Mouse (Mus musculus): ENCODE results near the gene Echdc3. TPM values are rescaled to one million over a fixed set of nuclear protein-coding genes. Genes with fewer than 3 reads are reported as not detected.

The Echdc3 gene
- polyA plus RNA-seq, 1 experiment from 2014 or later, result 3.0 TPM

- peaks cover 8% of the 10 kb centered on the region for H3K4me1 ChIP-seq
- peak; percentile 28 for ATAC-seq (ENCODE audit: low FRiP score)
- peak overlapping the region; percentile 40 for H3K4me3 ChIP-seq
- WGBS, result 40% methylated on average over 9 of the region's 9 CpGs
- H3K9ac ChIP-seq, result peak overlapping the region; percentile 52
- H3K9me3 ChIP-seq (replicated peaks), result no peaks in the 10 kb centered on the region
- no peaks in the 10 kb centered on the region for H3K27me3 ChIP-seq
- H3K27ac ChIP-seq, result peak overlapping the region; percentile 53
- peak overlapping the region; percentile 57 for H3K4me2 ChIP-seq (replicated peaks)
- no peaks in the 10 kb centered on the region for H3K36me3 ChIP-seq
Measured at GRCm38 (mm10) chr2:6212327-6212723, 508 bp downstream of the Echdc3 start.

GRCm38 (mm10) chr2:6210840-6211239 lies 2.0 kb downstream of the Echdc3 start:
- 75% methylated on average over 6 of the region's 6 CpGs for WGBS

GRCm38 (mm10) chr2:6209746-6210145 lies 3.1 kb downstream of the Echdc3 start:
- Histone ChIP-seq H3K4me3 (no peak overlapping the region), H3K4me2 (replicated peaks) (no peak overlapping the region), H3K9ac (no peak overlapping the region), H3K27me3 (no peaks in the 10 kb centered on the region), H3K36me3 (no peaks in the 10 kb centered on the region), H3K4me1 (peaks cover 8% of the 10 kb centered on the region), H3K9me3 (replicated peaks) (no peaks in the 10 kb centered on the region), H3K27ac (no peak overlapping the region)
- ATAC-seq (ENCODE audit: low FRiP score), result no peak
- 90% methylated on average over 3 of the region's 3 CpGs for WGBS

More at GRCm38 (mm10) chr2:6210840-6211239, 2.0 kb downstream of the Echdc3 start:
- Histone ChIP-seq H3K27ac (no peak overlapping the region), H3K9me3 (replicated peaks) (no peaks in the 10 kb centered on the region), H3K9ac (no peak overlapping the region), H3K36me3 (no peaks in the 10 kb centered on the region), H3K4me2 (replicated peaks) (no peak overlapping the region), H3K4me1 (peaks cover 8% of the 10 kb centered on the region), H3K4me3 (no peak overlapping the region), H3K27me3 (no peaks in the 10 kb centered on the region)
- no peak for ATAC-seq (ENCODE audit: low FRiP score)

GRCm38 (mm10) chr2:6209116-6209515 lies 3.7 kb downstream of the Echdc3 start:
- 83% methylated on average over 11 of the region's 11 CpGs for WGBS
- H3K36me3 ChIP-seq, result no peaks in the 10 kb centered on the region
- H3K9me3 ChIP-seq (replicated peaks), result no peaks in the 10 kb centered on the region
- H3K27ac ChIP-seq, result no peak overlapping the region
- ATAC-seq (ENCODE audit: low FRiP score), result no peak
- no peak overlapping the region for H3K4me2 ChIP-seq (replicated peaks)
- H3K9ac ChIP-seq, result no peak overlapping the region
- H3K4me1 ChIP-seq, result peaks cover 8% of the 10 kb centered on the region
- H3K27me3 ChIP-seq, result no peaks in the 10 kb centered on the region
- H3K4me3 ChIP-seq, result no peak overlapping the region

- no peak overlapping the region for H3K4me3 ChIP-seq
- no peaks in the 10 kb centered on the region for H3K36me3 ChIP-seq
- no peak overlapping the region for H3K27ac ChIP-seq
- H3K4me2 ChIP-seq (replicated peaks), result no peak overlapping the region
- no peaks in the 10 kb centered on the region for H3K27me3 ChIP-seq
- peaks cover 6% of the 10 kb centered on the region for H3K4me1 ChIP-seq
- no peak overlapping the region for H3K9ac ChIP-seq
- H3K9me3 ChIP-seq (replicated peaks), result no peaks in the 10 kb centered on the region
- WGBS, result 81% methylated on average over 2 of the region's 2 CpGs
- ATAC-seq (ENCODE audit: low FRiP score), result no peak
Measured at GRCm38 (mm10) chr2:6207736-6208135, 5.1 kb downstream of the Echdc3 start.

GRCm38 (mm10) chr2:6196363-6196973 lies 16.4 kb downstream of the Echdc3 start:
- WGBS, result 38% methylated on average over 10 of the region's 10 CpGs
- no peak overlapping the region for H3K9ac ChIP-seq
- no peak for ATAC-seq (ENCODE audit: low FRiP score)
- no peak overlapping the region for H3K27ac ChIP-seq
- peaks cover 6% of the 10 kb centered on the region; the same call in 1 of the 2 replicates for H3K27me3 ChIP-seq
- H3K4me1 ChIP-seq, result peaks cover 12% of the 10 kb centered on the region
- H3K36me3 ChIP-seq, result no peaks in the 10 kb centered on the region
- H3K4me2 ChIP-seq (replicated peaks), result no peak overlapping the region
- no peaks in the 10 kb centered on the region for H3K9me3 ChIP-seq (replicated peaks)
- no peak overlapping the region for H3K4me3 ChIP-seq

- Histone ChIP-seq H3K9ac (no peak overlapping the region), H3K4me1 (peaks cover 12% of the 10 kb centered on the region), H3K27me3 (peaks cover 6% of the 10 kb centered on the region; the same call in 1 of the 2 replicates), H3K9me3 (replicated peaks) (no peaks in the 10 kb centered on the region), H3K4me3 (no peak overlapping the region), H3K4me2 (replicated peaks) (no peak overlapping the region), H3K27ac (no peak overlapping the region), H3K36me3 (no peaks in the 10 kb centered on the region)
- WGBS, result 72% methylated on average over 15 of the region's 15 CpGs
- no peak for ATAC-seq (ENCODE audit: low FRiP score)
Measured at GRCm38 (mm10) chr2:6195468-6196239, 17.2 kb downstream of the Echdc3 start.

GRCm38 (mm10) chr2:6194497-6194896 lies 18.3 kb downstream of the Echdc3 start:
- no peaks in the 10 kb centered on the region for H3K9me3 ChIP-seq (replicated peaks)
- H3K4me3 ChIP-seq, result no peak overlapping the region
- peaks cover 6% of the 10 kb centered on the region; the same call in 1 of the 2 replicates for H3K27me3 ChIP-seq
- ATAC-seq (ENCODE audit: low FRiP score), result 0 out of 2 replicates have a peak, but pooled peaks have one; percentile 29
- peaks cover 12% of the 10 kb centered on the region for H3K4me1 ChIP-seq
- no peak overlapping the region for H3K27ac ChIP-seq
- no peak overlapping the region for H3K9ac ChIP-seq
- H3K36me3 ChIP-seq, result no peaks in the 10 kb centered on the region
- 70% methylated on average over 7 of the region's 7 CpGs for WGBS
- no peak overlapping the region for H3K4me2 ChIP-seq (replicated peaks)

- Histone ChIP-seq H3K4me3 (no peak overlapping the region), H3K9me3 (replicated peaks) (no peaks in the 10 kb centered on the region), H3K36me3 (no peaks in the 10 kb centered on the region), H3K9ac (no peak overlapping the region), H3K4me2 (replicated peaks) (no peak overlapping the region), H3K27me3 (peaks cover 6% of the 10 kb centered on the region; the same call in 1 of the 2 replicates), H3K4me1 (peaks cover 12% of the 10 kb centered on the region), H3K27ac (no peak overlapping the region)
- 66% methylated on average over 10 of the region's 10 CpGs for WGBS
- ATAC-seq (ENCODE audit: low FRiP score), result no peak
Measured at GRCm38 (mm10) chr2:6193591-6193973, 19.3 kb downstream of the Echdc3 start.

GRCm38 (mm10) chr2:6192820-6193590 lies 19.8 kb downstream of the Echdc3 start:
- H3K36me3 ChIP-seq, result no peaks in the 10 kb centered on the region

GRCm38 (mm10) chr2:6190036-6190435 lies 22.8 kb downstream of the Echdc3 start:
- Histone ChIP-seq H3K4me3 (no peak overlapping the region), H3K9me3 (replicated peaks) (no peaks in the 10 kb centered on the region), H3K27ac (no peak overlapping the region), H3K4me2 (replicated peaks) (no peak overlapping the region), H3K27me3 (peaks cover 6% of the 10 kb centered on the region; the same call in 1 of the 2 replicates), H3K9ac (no peak overlapping the region), H3K4me1 (peaks cover 11% of the 10 kb centered on the region), H3K36me3 (no peaks in the 10 kb centered on the region)
- WGBS, result 89% methylated on average over 6 of the region's 6 CpGs
- ATAC-seq (ENCODE audit: low FRiP score), result no peak

More at GRCm38 (mm10) chr2:6192820-6193590, 19.8 kb downstream of the Echdc3 start:
- Histone ChIP-seq H3K4me2 (replicated peaks) (no peak overlapping the region), H3K4me3 (no peak overlapping the region), H3K4me1 (peaks cover 12% of the 10 kb centered on the region), H3K9me3 (replicated peaks) (no peaks in the 10 kb centered on the region), H3K27ac (no peak overlapping the region), H3K27me3 (peaks cover 6% of the 10 kb centered on the region; the same call in 1 of the 2 replicates), H3K9ac (no peak overlapping the region)
- ATAC-seq (ENCODE audit: low FRiP score), result peak; percentile 57
- WGBS, result 73% methylated on average over 20 of the region's 20 CpGs

GRCm38 (mm10) chr2:6189675-6189998 lies 23.2 kb downstream of the Echdc3 start:
- peaks cover 11% of the 10 kb centered on the region for H3K4me1 ChIP-seq
- 79% methylated on average over 2 of the region's 2 CpGs for WGBS

More at GRCm38 (mm10) chr2:6189675-6189998, 23.2 kb downstream of the Echdc3 start:
- Histone ChIP-seq H3K27ac (no peak overlapping the region), H3K27me3 (peaks cover 6% of the 10 kb centered on the region; the same call in 1 of the 2 replicates), H3K9ac (no peak overlapping the region), H3K4me2 (replicated peaks) (no peak overlapping the region), H3K4me3 (no peak overlapping the region), H3K36me3 (no peaks in the 10 kb centered on the region), H3K9me3 (replicated peaks) (0 out of 2 replicates have a peak, but pooled peaks cover 3% of the 10 kb centered on the region)
- ATAC-seq (ENCODE audit: low FRiP score), result no peak

Data from hindbrain, embryonic 12.5 days (tissue).